Mouse (Mus musculus) embryonic facial prominence, embryonic 10.5 days (tissue): ENCODE results near the gene Shkbp1. TPM values are rescaled to one million over a fixed set of nuclear protein-coding genes. Genes with fewer than 3 reads are reported as not detected.

Experiments
- DNase-seq: peaks from one replicate; pipeline ENCODE4 v3.0.0-alpha.2; 2017; ENCODE audit warnings: low spot score
- H3K27ac ChIP-seq: fragments of 300-500 bp; sonication (generic); replicated peaks from 2 replicates; pipeline ENCODE4 v1.5.1; 2016; ENCODE audit warnings: mild to moderate bottlenecking
- H3K27me3 ChIP-seq: fragments of 300-500 bp; sonication (generic); replicated peaks from 2 replicates; pipeline ENCODE4 v1.6.1; 2016; ENCODE audit warnings: low read depth, mild to moderate bottlenecking; ENCODE audit not compliant: poor library complexity, severe bottlenecking
- H3K36me3 ChIP-seq: fragments of 300-500 bp; sonication (generic); replicated peaks from 2 replicates; pipeline ENCODE4 v1.6.1; 2016; ENCODE audit warnings: mild to moderate bottlenecking, moderate library complexity
- H3K4me1 ChIP-seq: fragments of 300-500 bp; sonication (generic); 2 replicates; pipeline ENCODE4 v1.6.1; 2016
- H3K4me3 ChIP-seq: fragments of 300-500 bp; sonication (generic); 2 replicates; pipeline ENCODE4 v1.5.1; 2016; ENCODE audit warnings: mild to moderate bottlenecking, moderate library complexity
- H3K9me3 ChIP-seq: fragments of 300-500 bp; sonication (generic); 2 replicates; pipeline ENCODE4 v1.6.1; 2016; ENCODE audit warnings: mild to moderate bottlenecking
- WGBS: fragments of 180-500 bp; shearing (Covaris S2); methylation state at CpG from one replicate; pipeline ENCODE4 v1.1.7; 2016; 5-methylcytosine and 5-hydroxymethylcytosine counted together
- polyA plus RNA-seq: library from polyadenylated mRNA; unstranded; fragments of >200 nt; fragmentation: Nextera tagmentation; extraction: Ambion mirVana; gene quantifications from 2 replicates; pipeline ENCODE4 v1.2.1, GENCODE M21; 2016

Gene Shkbp1
- polyA plus RNA-seq, 1 experiment from 2014 or later, result 80.3 TPM

DNA sequence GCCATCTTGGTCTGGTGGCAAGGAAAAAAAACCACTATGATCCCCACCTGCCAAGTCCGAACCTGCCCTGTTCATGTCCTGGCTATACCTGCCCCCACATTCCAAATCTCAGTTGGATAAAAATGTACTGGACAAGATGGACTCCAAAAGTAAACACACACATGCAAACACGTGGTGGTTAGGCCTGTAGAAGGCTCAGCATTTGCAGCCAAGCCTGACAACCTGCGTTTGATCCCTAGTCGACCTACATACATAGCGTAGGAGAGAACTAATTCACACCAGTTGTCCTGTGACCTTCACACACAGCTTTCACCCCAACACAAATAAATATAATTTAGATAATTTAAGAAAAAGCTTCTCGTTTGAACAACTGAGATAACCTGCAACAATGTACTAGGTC lies 4.9 kb upstream of the Shkbp1 start:
- H3K36me3 ChIP-seq, result no peaks in the 10 kb centered on the region
- peaks cover 69% of the 10 kb centered on the region for H3K27me3 ChIP-seq
- 0 out of 2 replicates have a peak, but pooled peaks cover 5% of the 10 kb centered on the region for H3K9me3 ChIP-seq
- peaks cover 43% of the 10 kb centered on the region for H3K4me1 ChIP-seq
- DNase-seq, result no peak
- 48% methylated on average over 6 of the region's 6 CpGs for WGBS
- peak overlapping the region; percentile 59 for H3K4me3 ChIP-seq
- no peak overlapping the region; the same call in 1 of the 2 replicates for H3K27ac ChIP-seq

DNA sequence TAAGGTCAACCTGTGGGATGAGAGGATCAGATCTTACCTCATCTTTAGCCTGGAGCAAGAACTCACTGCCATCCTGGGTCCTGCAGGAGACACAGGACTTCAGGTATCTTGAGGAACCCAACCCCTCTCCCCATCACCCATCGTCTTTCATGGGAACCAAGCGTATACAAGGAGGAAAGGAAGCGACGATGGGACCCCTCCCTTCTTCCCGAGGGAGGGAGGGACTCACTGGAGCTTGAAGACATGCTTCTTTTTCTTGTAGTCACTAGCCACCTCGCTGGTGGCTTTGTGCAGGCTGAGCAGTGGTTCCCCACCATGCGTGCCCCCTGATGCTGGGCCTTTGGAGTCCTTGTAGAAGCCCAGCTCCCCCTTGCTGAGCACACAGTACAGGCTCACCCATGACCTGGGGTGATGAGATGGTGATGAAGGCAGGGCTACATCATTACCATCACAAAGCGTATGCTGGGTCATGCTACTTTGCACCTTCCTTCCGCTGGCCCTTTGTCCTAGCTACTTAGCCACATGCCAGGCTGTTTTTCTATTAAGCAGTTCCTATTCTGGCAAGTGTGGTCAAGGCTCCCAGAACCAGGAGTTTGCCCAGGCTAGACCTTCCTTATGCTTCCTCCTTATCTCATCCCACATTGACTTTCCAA lies 4.0 kb upstream of the Shkbp1 start:
- no peak for DNase-seq
- Histone ChIP-seq H3K9me3 (0 out of 2 replicates have a peak, but pooled peaks cover 5% of the 10 kb centered on the region), H3K27ac (no peak overlapping the region), H3K4me3 (no peak overlapping the region), H3K36me3 (no peaks in the 10 kb centered on the region), H3K4me1 (peaks cover 50% of the 10 kb centered on the region), H3K27me3 (peaks cover 60% of the 10 kb centered on the region)
- WGBS, result 86% methylated on average over 9 of the region's 9 CpGs

DNA sequence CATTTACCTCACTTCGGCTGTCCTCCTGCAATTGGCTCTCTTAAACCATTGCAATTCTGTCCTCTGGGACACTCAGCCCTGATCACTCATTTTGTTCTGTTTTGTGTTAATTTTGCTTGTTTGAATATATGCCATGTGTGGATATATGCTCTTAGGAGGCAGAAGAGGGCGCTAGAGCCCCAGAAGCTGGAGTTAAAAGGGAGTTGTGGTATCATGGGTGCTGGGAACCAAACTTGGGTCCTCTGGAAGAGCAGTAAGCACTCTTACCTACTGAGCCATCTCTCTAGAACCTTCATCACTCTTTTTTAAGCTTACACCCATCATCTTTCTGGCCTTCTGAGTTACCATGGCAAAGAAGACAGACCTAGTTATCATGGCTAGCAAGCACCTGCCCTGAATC lies 3.3 kb upstream of the Shkbp1 start:
- Histone ChIP-seq H3K27me3 (peaks cover 53% of the 10 kb centered on the region), H3K4me1 (peaks cover 51% of the 10 kb centered on the region), H3K9me3 (0 out of 2 replicates have a peak, but pooled peaks cover 5% of the 10 kb centered on the region), H3K36me3 (no peaks in the 10 kb centered on the region), H3K4me3 (no peak overlapping the region), H3K27ac (no peak overlapping the region)
- no peak for DNase-seq
- WGBS, result 65% methylated on average over 2 of the region's 2 CpGs

DNA sequence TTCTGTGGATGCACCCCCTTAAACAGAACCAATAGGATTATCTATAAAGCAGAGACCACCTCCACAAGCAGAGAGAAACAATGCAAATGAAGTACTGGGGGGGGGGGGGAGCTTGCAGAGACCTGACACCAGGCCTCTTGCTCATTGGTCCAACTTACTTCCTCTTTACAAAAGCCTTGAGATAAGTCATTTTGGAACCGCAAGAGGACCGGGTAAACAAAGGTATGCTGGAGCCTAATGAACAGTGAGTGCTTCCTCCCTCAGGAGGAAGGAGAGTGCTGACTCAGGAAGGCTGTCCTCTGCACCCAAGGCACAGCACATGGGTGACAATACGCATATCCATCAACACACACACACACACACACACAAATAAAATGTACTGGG lies 1.8 kb upstream of the Shkbp1 start:
- no peak for DNase-seq
- H3K36me3 ChIP-seq, result peaks cover 12% of the 10 kb centered on the region
- 20% methylated on average over 3 of the region's 3 CpGs for WGBS
- peak overlapping the region; percentile 81 for H3K4me3 ChIP-seq
- peaks cover 48% of the 10 kb centered on the region for H3K4me1 ChIP-seq
- H3K9me3 ChIP-seq, result 0 out of 2 replicates have a peak, but pooled peaks cover 5% of the 10 kb centered on the region
- H3K27ac ChIP-seq, result peak overlapping the region; percentile 81; the same call in 1 of the 2 replicates
- peaks cover 37% of the 10 kb centered on the region for H3K27me3 ChIP-seq

DNA sequence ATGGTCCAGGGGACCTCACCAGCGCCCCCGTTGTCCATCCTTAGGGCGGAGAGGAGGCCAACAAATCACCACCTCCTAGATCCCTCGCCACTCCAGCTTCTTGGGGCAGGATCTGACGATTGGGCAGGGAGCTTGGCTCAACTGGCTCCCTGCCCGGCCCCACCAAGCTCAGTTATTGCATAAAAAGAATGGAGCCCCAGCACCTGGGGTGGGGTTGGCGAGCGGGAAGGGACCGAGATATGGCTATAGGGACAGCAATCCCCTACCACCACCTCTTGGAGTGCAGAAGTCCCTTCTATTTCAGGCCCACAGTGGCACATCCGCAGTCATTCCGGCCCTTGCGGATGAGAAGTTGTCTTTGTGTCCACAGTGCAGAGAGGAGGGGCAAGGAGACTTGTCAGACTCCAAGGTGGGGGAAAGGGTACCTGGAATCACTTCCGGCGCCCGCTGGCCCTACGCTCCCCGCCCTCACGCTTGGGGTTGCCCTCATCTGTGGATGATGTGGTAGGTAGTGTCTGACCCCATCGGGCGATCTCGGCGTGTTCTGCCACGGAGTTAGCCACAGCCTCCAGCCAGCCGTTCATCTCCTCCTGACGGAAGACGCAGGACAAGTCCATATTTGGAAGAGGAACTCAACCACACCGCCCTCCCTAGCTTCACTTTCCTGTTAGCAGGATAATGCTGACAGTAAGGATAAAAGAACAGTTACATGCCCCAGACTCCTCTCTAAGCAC lies 1.2 kb upstream of the Shkbp1 start, which contains the start of gene Gm20479:
Gene Gm20479, minus strand, starts transcription at position 559 of the 734 bp plus-strand sequence.
- H3K4me1 ChIP-seq, result peaks cover 46% of the 10 kb centered on the region
- peak within 1 kb of the TSS; percentile 81 for H3K27ac ChIP-seq
- peaks cover 31% of the 10 kb centered on the region for H3K27me3 ChIP-seq
- no peak for DNase-seq
- H3K4me3 ChIP-seq, result peak within 1 kb of the TSS; percentile 81
- peaks cover 17% of the 10 kb centered on the region for H3K36me3 ChIP-seq
- H3K9me3 ChIP-seq, result 0 out of 2 replicates have a peak, but pooled peaks cover 5% of the 10 kb centered on the region
- WGBS, result 4% methylated on average over 27 of the region's 27 CpGs

DNA sequence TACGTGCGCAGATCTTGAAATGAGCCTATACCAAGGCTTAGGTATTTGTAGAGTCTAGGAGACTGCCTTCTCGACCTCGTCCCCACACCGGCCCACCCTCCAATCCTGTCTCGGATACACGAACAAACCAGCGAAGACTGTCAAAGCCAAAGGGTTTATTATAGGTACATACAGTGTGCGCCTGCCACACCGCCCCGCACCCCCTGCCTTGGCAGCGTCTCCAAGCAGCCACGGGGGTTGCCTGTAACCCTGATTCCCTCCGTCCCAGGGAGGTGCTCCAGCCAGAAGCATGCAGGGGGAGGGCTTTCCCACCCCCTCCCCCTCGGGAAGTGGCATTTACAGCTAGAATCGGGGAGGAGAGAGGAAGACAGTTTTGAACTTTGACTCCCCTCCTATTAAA lies 429 bp upstream of the Shkbp1 start:
- 2% methylated on average over 16 of the region's 16 CpGs for WGBS
- DNase-seq, result peak; percentile 49

DNA sequence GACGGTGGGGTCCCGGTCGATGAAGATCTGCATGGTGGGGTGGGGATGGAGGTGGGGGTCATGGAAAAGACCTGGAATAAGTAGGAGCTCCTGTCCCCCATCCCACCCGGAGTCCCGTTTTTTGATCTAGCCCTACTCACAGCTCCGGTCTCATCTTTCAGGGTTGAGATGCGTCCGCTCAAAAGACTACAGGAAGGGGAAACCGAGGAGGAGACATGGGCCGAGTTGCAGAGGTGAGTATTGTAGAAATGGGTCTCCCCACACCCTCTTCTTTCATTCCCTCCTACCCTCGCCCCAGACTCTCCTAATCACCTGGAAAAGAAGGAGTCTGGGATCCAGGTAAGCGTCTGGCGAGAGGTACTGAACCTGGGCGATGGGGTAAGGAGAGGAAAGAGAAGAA lies 558 bp downstream of the Shkbp1 start:
- DNase-seq, result no peak
- Histone ChIP-seq H3K9me3 (0 out of 2 replicates have a peak, but pooled peaks cover 5% of the 10 kb centered on the region), H3K27ac (peak overlapping the region; percentile 81), H3K36me3 (peaks cover 33% of the 10 kb centered on the region), H3K4me3 (peak overlapping the region; percentile 81), H3K4me1 (peaks cover 31% of the 10 kb centered on the region), H3K27me3 (peaks cover 28% of the 10 kb centered on the region)
- WGBS, result 6% methylated on average over 14 of the region's 14 CpGs

More for the DNA sequence above, 429 bp upstream of the Shkbp1 start:
- Histone ChIP-seq H3K27me3 (peaks cover 28% of the 10 kb centered on the region), H3K36me3 (peaks cover 25% of the 10 kb centered on the region), H3K4me1 (peaks cover 39% of the 10 kb centered on the region), H3K27ac (peak overlapping the region; percentile 81), H3K4me3 (peak overlapping the region; percentile 81), H3K9me3 (0 out of 2 replicates have a peak, but pooled peaks cover 5% of the 10 kb centered on the region)

DNA sequence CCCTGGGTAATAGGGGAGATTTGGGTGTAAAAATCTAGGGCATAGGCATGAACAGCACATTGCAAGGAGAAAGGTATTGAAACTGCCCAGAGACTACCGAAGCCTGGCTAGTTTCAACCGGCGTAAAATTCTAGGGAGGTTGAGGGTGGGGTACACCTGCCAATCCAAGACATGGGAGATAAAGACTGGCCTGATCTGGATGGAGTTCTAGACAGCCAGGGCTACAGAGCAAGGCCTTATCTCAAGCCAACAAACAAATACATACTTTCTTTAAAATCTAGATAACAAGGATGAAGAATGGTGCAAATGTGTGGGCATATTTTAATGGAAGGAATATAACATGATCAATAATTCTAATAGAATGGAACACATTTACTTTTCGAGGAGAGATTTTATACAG lies 1.0 kb downstream of the Shkbp1 start:
- Histone ChIP-seq H3K4me3 (peak overlapping the region; percentile 81), H3K27me3 (peaks cover 28% of the 10 kb centered on the region), H3K4me1 (peaks cover 31% of the 10 kb centered on the region), H3K9me3 (0 out of 2 replicates have a peak, but pooled peaks cover 5% of the 10 kb centered on the region), H3K27ac (no peak overlapping the region), H3K36me3 (peaks cover 37% of the 10 kb centered on the region)
- WGBS, result 55% methylated on average over 4 of the region's 4 CpGs
- no peak for DNase-seq

DNA sequence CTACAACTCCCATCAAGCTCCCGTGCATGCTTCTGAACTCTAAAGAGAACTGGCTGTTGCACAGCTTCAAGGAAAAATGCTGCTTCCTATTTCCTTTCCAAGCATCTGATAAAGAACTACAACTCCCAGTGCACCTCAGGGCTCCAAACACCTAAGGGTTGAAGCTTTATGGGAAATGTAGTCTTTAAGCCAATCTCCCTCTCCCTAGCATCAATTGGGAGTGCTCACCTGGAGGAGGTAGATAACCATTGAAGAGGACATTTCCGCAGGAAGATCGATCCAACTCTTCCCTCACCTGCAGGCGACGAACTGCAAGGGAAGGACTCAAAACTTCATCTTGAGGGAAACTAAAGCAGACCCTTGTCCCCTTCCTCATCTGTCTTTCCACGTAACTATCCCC lies 1.7 kb downstream of the Shkbp1 start:
- 20% methylated on average over 6 of the region's 6 CpGs for WGBS
- no peak for DNase-seq
- peak overlapping the region; percentile 81 for H3K4me3 ChIP-seq
- peaks cover 44% of the 10 kb centered on the region for H3K36me3 ChIP-seq
- H3K27ac ChIP-seq, result no peak overlapping the region
- peaks cover 24% of the 10 kb centered on the region for H3K27me3 ChIP-seq
- 0 out of 2 replicates have a peak, but pooled peaks cover 1% of the 10 kb centered on the region for H3K9me3 ChIP-seq
- peaks cover 31% of the 10 kb centered on the region for H3K4me1 ChIP-seq

DNA sequence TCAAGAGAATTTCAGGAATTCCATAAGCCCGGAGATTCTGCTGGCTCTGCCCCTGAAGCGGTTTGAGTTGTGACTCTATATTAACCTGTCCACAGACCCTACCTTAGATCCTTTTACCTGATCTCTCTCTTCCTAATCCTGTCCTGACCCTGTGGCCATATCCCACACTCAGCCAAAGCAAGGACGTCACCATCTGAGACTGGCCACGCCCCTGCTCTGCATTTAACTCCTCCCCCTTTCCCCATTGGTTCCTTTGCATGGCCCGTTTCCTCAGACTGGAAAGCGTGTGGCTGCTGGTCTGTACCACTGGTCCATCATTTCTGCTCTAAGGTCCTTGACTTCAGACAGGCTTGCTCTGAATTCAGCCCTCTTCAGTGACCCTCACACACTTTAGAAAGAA lies 10.4 kb downstream of the Shkbp1 start:
- Histone ChIP-seq H3K36me3 (peaks cover 89% of the 10 kb centered on the region), H3K9me3 (no peaks in the 10 kb centered on the region), H3K27me3 (0 out of 2 replicates have a peak, but pooled peaks cover 2% of the 10 kb centered on the region), H3K27ac (no peak overlapping the region), H3K4me3 (no peak overlapping the region), H3K4me1 (peaks cover 12% of the 10 kb centered on the region; the same call in 1 of the 2 replicates)
- 17% methylated on average over 6 of the region's 6 CpGs for WGBS
- DNase-seq, result no peak

DNA sequence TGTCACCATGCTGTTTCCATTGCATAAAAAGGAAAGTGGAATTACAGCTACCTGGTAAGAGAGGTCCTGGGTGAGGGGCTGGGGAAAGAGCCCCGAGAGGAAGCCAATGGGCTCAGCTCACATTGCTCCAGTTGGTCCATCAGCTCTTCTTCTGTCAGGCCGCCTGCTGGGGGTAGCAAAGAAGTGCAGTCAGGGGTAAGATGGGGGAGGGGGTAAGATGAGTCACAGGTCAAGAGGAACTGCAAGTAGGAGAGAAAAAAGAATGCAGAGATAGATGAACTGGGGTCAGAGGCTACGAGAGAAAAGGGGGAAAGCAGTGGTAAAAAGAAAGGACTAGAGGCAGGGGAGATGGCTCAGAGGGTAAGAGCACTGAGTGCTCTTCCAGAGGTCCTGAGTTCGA lies 13.2 kb downstream of the Shkbp1 start:
- no peaks in the 10 kb centered on the region for H3K9me3 ChIP-seq
- peaks cover 22% of the 10 kb centered on the region for H3K4me1 ChIP-seq
- H3K36me3 ChIP-seq, result peaks cover 61% of the 10 kb centered on the region
- peaks cover 30% of the 10 kb centered on the region for H3K27me3 ChIP-seq
- H3K4me3 ChIP-seq, result no peak overlapping the region
- 44% methylated on average over 4 of the region's 4 CpGs for WGBS
- DNase-seq, result no peak
- no peak overlapping the region for H3K27ac ChIP-seq

DNA sequence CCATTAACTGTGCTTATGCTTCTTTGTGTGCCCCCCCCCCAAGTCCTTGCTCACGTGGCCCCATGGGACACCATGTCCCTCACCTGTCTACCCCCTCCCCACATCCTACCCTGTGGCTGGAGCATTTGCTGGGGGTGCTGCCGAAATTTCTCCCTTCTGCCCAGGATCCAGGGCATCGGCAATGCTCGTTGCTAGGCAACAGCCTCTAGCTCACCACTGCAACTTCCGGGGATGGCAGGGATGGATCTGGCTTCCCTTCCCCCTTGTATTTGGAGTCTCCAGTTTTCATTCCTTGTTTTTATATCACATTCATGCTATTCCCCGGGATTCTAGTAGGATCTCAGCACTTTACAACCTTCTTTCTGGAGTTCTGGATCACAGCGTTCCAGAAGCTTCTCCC lies 16.3 kb downstream of the Shkbp1 start:
- Histone ChIP-seq H3K36me3 (peaks cover 33% of the 10 kb centered on the region), H3K9me3 (no peaks in the 10 kb centered on the region), H3K4me3 (peak overlapping the region; percentile 8; the same call in 1 of the 2 replicates), H3K27ac (no peak overlapping the region), H3K27me3 (peaks cover 60% of the 10 kb centered on the region), H3K4me1 (peaks cover 37% of the 10 kb centered on the region)
- DNase-seq, result no peak
- WGBS, result 27% methylated on average over 7 of the region's 7 CpGs
